Mouse (Mus musculus) embryonic facial prominence, embryonic 14.5 days (tissue): ENCODE measurements around the gene D430019H16Rik. TPM values are rescaled to one million over a fixed set of nuclear protein-coding genes. Genes with fewer than 3 reads are reported as not detected.
A peak's percentile ranks its signal among the peaks of the same experiment; 100 is the strongest.

Experiments
- ATAC-seq: fragments of 200-750 bp; cut with Nextera tagmentation; 2 replicates; pipeline ENCODE4 v1.8.0; 2017; ENCODE audit warnings: low read depth, moderate number of reproducible peaks, moderate TSS enrichment
- DNase-seq: peaks from one replicate; pipeline ENCODE4 v3.0.0-alpha.2; 2015; ENCODE audit warnings: low spot score
- H3K27ac ChIP-seq: fragments of 300-500 bp; sonication (generic); replicated peaks from 2 replicates; pipeline ENCODE4 v1.5.1; 2014; ENCODE audit warnings: low read depth, mild to moderate bottlenecking, low read length, moderate library complexity
- H3K27me3 ChIP-seq: fragments of 300-500 bp; sonication (generic); replicated peaks from 2 replicates; pipeline ENCODE4 v1.6.1; 2014; ENCODE audit warnings: low read length; ENCODE audit not compliant: control insufficient read depth, insufficient read depth
- H3K36me3 ChIP-seq: fragments of 300-500 bp; sonication (generic); 2 replicates; pipeline ENCODE4 v1.6.1; 2014; ENCODE audit warnings: low read length, mixed read lengths; ENCODE audit not compliant: control insufficient read depth, insufficient read depth
- H3K4me1 ChIP-seq: fragments of 300-500 bp; sonication (generic); 2 replicates; pipeline ENCODE4 v1.6.1; 2014; ENCODE audit warnings: antibody characterized with exemption, low read length; ENCODE audit not compliant: control insufficient read depth, insufficient read depth
- H3K4me2 ChIP-seq: fragments of 300-500 bp; sonication (generic); 2 replicates; pipeline ENCODE4 v1.6.1; 2014; ENCODE audit warnings: low read depth, mild to moderate bottlenecking, low read length, moderate library complexity, mixed read lengths
- H3K4me3 ChIP-seq: fragments of 300-500 bp; sonication (generic); 2 replicates; pipeline ENCODE4 v1.5.1; 2014; ENCODE audit warnings: low read depth, mild to moderate bottlenecking, low read length
- H3K9ac ChIP-seq: fragments of 300-500 bp; sonication (generic); 2 replicates; pipeline ENCODE4 v1.6.1; 2014; ENCODE audit warnings: low read depth, mild to moderate bottlenecking, low read length, moderate library complexity, mixed read lengths
- H3K9me3 ChIP-seq: fragments of 300-500 bp; sonication (generic); 2 replicates; pipeline ENCODE4 v1.6.1; 2016; ENCODE audit warnings: low read length; ENCODE audit not compliant: control insufficient read depth
- WGBS: fragments of 180-500 bp; shearing (Covaris S2); extraction: QIAGEN DNeasy Blood & Tissue Kit; methylation state at CpG from one replicate; pipeline ENCODE4 v1.1.7; 2014; 5-methylcytosine and 5-hydroxymethylcytosine counted together
- polyA plus RNA-seq: library from polyadenylated mRNA; unstranded; fragments of >200 nt; fragmentation: Nextera tagmentation; extraction: Ambion mirVana; gene quantifications from 2 replicates; pipeline ENCODE4 v1.2.1, GENCODE M21; 2014

Gene D430019H16Rik
- polyA plus RNA-seq, 1 experiment from 2014 or later: 3.4 TPM

DNA sequence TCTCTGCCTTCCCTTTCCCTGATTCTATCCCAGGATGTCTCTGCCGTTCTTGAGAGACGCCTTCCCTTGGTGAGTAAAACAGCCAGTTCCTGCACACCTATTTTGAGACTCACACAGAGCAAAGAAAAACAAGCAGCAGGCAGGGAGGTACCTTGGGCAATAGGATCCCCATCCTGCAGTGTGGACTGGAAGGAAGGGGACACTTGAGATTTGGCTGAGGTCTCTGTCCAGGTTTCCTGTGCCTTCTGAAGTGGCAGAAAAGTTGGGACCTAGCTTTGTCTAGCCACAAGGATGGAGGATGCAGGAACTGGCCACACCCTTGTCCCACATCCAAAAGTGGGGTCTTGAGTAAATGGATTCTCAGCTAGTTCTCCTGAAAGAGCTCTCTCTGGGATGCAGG lies 66.2 kb downstream of the D430019H16Rik start:
- WGBS: 81% methylated on average over 2 of the region's 2 CpGs
- no peak for ATAC-seq

DNA sequence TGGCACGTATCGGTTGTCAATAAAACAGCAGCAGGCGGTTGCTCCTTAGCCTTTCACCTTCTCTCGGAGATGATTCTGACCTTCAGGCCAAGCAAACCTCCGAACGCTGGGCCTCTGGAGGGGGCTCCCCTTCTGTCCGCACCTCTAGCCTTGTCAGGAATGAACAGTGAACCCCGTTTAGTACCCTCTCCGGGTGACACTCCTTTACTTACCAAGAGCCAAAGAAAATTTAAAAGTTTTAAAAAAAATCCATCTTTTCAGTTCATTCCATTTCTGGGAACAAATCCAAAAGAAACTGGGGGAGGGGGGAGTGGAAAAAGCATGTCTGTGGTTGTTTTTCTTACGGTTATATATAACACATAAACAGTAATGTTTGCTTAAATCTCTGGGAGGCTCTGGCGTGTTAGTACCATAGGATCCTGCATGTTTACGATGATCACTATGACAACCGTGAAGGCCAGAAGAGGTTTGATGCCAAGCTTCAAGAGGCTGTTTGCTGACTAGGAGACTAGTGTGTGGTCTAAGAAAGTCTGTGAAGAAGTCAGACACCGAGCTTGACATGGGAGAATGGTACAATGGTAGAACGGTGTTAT lies 67.6 kb downstream of the D430019H16Rik start:
- peaks cover 8% of the 10 kb centered on the region; the same call in 1 of the 2 replicates for H3K9me3 ChIP-seq
- H3K27ac ChIP-seq: peak overlapping the region; percentile 77
- H3K9ac ChIP-seq: no peak overlapping the region
- 39% methylated on average over 15 of the region's 15 CpGs for WGBS
- no peak overlapping the region for H3K4me3 ChIP-seq
- no peaks in the 10 kb centered on the region for H3K36me3 ChIP-seq
- no peaks in the 10 kb centered on the region for H3K27me3 ChIP-seq
- H3K4me1 ChIP-seq: peaks cover 20% of the 10 kb centered on the region
- peak; percentile 82 for ATAC-seq
- peak; percentile 94 for DNase-seq
- peak overlapping the region; percentile 35 for H3K4me2 ChIP-seq

More for the DNA sequence above, 66.2 kb downstream of the D430019H16Rik start:
- Histone ChIP-seq H3K4me3 (no peak overlapping the region), H3K4me2 (no peak overlapping the region), H3K9me3 (peaks cover 8% of the 10 kb centered on the region; the same call in 1 of the 2 replicates), H3K27me3 (no peaks in the 10 kb centered on the region), H3K27ac (no peak overlapping the region), H3K9ac (no peak overlapping the region), H3K4me1 (peaks cover 20% of the 10 kb centered on the region), H3K36me3 (no peaks in the 10 kb centered on the region)
- no peak for DNase-seq

DNA sequence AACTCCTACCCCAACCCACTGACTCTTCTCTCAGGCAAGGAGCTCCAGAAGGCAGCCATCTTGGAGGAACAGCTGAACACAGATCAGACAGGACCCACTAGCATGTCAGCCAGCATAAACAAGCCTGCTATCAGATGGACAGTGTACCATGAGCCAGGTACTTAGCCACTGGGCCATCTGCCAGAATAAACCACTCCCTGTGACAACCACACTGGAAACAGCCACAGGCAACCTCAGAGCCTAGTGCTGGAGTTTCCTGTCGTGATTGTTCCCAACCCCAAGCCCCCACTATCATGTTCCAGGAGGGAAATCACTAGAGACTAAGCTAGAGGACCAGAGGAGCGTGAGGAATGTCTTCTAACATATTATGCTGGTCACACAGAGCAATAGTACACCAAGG lies 70.1 kb downstream of the D430019H16Rik start:
- Histone ChIP-seq H3K4me1 (peaks cover 16% of the 10 kb centered on the region), H3K4me2 (no peak overlapping the region), H3K9me3 (peaks cover 8% of the 10 kb centered on the region; the same call in 1 of the 2 replicates), H3K27me3 (no peaks in the 10 kb centered on the region), H3K4me3 (no peak overlapping the region), H3K9ac (no peak overlapping the region), H3K36me3 (no peaks in the 10 kb centered on the region), H3K27ac (no peak overlapping the region)
- DNase-seq (peak; percentile 48), ATAC-seq (peak; percentile 42; the same call in 1 of the 2 replicates)
- WGBS: 36% methylated on average over 2 of the region's 2 CpGs

DNA sequence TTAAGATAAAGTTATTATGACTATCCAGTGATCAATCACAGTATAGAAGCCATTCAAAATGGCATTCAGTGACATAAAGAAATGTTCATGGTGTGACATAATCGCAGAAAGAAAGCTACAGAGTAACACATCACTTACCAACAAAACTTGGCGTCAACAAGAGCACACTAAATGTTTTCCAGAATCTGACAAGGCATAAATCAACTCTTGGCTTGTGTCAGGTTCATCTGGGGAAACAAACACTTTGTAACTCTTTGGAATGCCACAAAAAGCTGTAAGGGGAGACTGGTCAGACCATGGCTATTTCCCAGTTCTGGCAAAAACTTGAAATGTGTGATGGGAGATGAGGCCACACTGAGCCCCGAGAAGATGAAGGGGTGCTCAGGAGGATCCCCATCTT lies 72.5 kb downstream of the D430019H16Rik start:
- Histone ChIP-seq H3K36me3 (no peaks in the 10 kb centered on the region), H3K4me3 (no peak overlapping the region), H3K27me3 (no peaks in the 10 kb centered on the region), H3K9ac (no peak overlapping the region), H3K4me1 (peaks cover 6% of the 10 kb centered on the region), H3K27ac (no peak overlapping the region; the same call in 1 of the 2 replicates), H3K4me2 (no peak overlapping the region), H3K9me3 (peaks cover 8% of the 10 kb centered on the region; the same call in 1 of the 2 replicates)
- WGBS: 79% methylated on average over 3 of the region's 3 CpGs
- ATAC-seq: no peak
- no peak for DNase-seq

DNA sequence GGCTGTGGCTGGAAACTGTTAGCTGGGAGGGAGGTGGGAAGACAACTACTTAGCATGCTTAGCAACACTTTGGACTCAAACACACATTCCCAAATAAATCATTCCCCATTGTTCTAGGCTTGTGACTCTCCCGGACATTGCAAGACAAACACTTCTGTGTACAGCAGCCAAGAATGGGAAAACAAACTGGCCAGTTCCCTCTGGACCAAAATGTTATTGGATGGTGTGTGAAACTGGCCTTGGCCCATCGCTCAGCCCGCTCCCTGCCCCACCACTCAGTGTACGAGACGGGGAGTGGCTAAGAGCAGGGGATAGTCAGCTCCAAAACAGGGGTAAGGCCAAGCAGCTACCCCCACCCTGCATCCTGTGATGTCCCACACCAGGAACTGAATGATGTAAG lies 73.2 kb downstream of the D430019H16Rik start:
- Histone ChIP-seq H3K9ac (no peak overlapping the region), H3K4me3 (no peak overlapping the region), H3K9me3 (peaks cover 8% of the 10 kb centered on the region; the same call in 1 of the 2 replicates), H3K4me2 (no peak overlapping the region), H3K27me3 (no peaks in the 10 kb centered on the region), H3K27ac (peak overlapping the region; percentile 39; the same call in 1 of the 2 replicates), H3K4me1 (peaks cover 2% of the 10 kb centered on the region; the same call in 1 of the 2 replicates), H3K36me3 (no peaks in the 10 kb centered on the region)
- peak; percentile 50; the same call in 1 of the 2 replicates for ATAC-seq
- WGBS: 63% methylated on average over 5 of the region's 5 CpGs
- peak; percentile 55 for DNase-seq

DNA sequence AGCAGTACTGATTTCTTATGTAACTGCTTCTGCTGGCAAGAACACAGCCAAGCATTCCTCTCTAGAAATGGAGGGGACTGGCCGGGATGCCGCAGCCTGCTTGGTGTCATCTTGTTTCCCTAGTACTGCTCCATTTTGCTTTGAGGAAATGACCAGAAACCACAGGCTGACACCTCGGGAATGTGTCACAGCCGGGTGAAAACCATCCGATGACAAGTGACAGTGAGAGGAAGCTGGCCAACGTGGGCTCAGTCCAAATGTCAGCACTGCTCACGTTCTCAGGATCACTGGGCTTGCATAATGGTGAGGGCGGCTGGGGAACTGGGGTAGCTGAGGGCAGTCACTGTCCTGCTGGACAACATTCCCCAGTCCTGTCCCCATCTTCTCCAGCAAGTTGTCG lies 75.9 kb downstream of the D430019H16Rik start:
- no peaks in the 10 kb centered on the region for H3K27me3 ChIP-seq
- H3K9me3 ChIP-seq: no peaks in the 10 kb centered on the region
- H3K4me3 ChIP-seq: no peak overlapping the region
- DNase-seq: no peak
- no peak for ATAC-seq
- no peak overlapping the region for H3K4me2 ChIP-seq
- WGBS: 57% methylated on average over 9 of the region's 9 CpGs
- H3K4me1 ChIP-seq: no peaks in the 10 kb centered on the region
- no peak overlapping the region for H3K27ac ChIP-seq
- H3K36me3 ChIP-seq: no peaks in the 10 kb centered on the region
- no peak overlapping the region for H3K9ac ChIP-seq

DNA sequence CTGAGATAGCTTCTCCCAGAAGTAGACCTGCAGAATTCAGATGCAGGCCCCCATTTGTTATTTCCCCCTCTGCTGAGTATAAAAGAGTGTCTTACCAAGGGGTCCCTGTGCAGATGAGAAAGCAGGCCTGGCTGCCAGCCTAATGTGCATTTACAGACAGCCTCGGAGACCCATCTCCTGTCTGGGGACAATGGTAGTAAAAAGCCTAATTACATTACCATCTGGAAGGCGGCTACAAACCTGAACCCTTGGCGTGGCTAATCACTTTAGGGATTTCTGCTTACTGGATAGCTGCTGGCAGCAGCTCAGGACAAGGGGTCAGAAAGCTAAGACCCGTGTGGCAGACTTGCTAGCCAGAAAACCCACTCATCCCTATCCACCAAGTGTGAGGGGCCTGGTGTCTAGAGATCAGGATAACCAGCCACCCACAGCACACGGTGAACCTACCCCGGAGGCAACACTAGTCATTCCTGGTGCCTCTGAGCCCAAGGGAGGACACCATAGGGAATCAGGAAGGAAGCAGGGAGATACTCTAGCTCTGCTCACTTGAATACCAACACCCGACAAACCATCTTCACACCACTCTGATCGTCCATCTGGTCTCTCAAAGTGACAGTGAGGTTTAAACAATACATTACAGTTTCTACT lies 78.2 kb downstream of the D430019H16Rik start:
- ATAC-seq: 0 out of 2 replicates have a peak, but pooled peaks have one; percentile 12

DNA sequence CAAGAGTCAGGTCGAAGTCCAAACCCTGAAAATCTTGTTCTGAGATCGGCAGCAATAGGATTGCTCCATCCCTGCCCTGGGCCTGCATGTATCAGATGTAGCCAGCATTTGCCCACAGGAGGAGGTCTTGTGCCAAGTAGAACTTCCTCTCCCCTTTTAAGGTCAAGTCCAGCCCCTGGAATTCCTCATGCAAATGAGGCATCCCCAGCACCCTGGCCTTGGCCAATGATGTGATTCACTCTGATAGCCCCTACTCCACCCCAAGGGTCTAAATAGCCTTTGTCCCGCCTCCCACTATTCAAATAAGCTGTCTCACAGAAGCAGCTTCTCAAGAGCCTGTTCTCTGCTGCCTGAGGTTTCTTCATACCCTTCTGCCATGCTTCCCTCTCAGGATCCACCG lies 81.2 kb downstream of the D430019H16Rik start:
- Histone ChIP-seq H3K27ac (no peak overlapping the region), H3K36me3 (no peaks in the 10 kb centered on the region), H3K4me3 (no peak overlapping the region), H3K9ac (no peak overlapping the region), H3K4me1 (peaks cover 3% of the 10 kb centered on the region; the same call in 1 of the 2 replicates), H3K4me2 (no peak overlapping the region), H3K9me3 (no peaks in the 10 kb centered on the region), H3K27me3 (no peaks in the 10 kb centered on the region)
- WGBS: 97% methylated on average over 4 of the region's 4 CpGs
- ATAC-seq (no peak), DNase-seq (no peak)

More for the DNA sequence above, 78.2 kb downstream of the D430019H16Rik start:
- H3K27ac ChIP-seq: no peak overlapping the region
- peaks cover 3% of the 10 kb centered on the region; the same call in 1 of the 2 replicates for H3K4me1 ChIP-seq
- H3K4me2 ChIP-seq: no peak overlapping the region
- H3K9me3 ChIP-seq: no peaks in the 10 kb centered on the region
- DNase-seq: no peak
- WGBS: 30% methylated on average over 8 of the region's 8 CpGs
- H3K36me3 ChIP-seq: no peaks in the 10 kb centered on the region
- no peak overlapping the region for H3K9ac ChIP-seq
- no peaks in the 10 kb centered on the region for H3K27me3 ChIP-seq
- no peak overlapping the region for H3K4me3 ChIP-seq
